ENCODE assay signal across 16 mouse cellular contexts in the genomic region with DNA sequence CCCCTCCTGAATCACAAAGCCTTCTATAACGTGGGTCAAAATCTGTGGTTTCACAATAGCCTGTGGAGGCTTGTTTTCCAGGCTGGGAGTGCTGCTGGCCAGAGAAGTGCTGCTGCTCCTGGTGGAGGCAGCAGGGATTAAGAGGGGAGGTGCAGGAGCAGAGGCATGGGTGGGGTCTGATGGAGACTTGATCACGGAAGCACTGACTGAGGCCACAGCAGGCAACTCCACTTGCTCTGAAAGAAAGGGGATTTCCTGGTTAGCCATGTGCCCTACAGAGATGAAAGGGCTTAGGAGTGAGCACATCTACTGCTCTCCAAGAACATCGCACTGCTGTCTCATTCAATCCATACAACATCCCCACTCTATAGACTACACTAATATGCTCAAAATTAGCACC. TPM values are rescaled to one million over a fixed set of nuclear protein-coding genes. Genes with fewer than 3 reads are reported as not detected.
DNase-seq lines count a peak whose midpoint lies in the region; ATAC-seq and TF ChIP-seq lines count a peak whose summit lies in the region.
"Had no signal": no experiment of that assay in that cellular context is flagged by ENCODE, and none has a peak within 500 bp of the region (broad histone marks: within the 10 kb centered on the region; RNA-seq: fewer than 3 reads in every experiment).

No protein-coding gene starts in this region.

- H3K4me1 ChIP-seq in liver, postnatal 0 days (ENCODE audit: insufficient read depth), result no peaks in the 10 kb centered on the region
- H3K4me1 ChIP-seq in liver, embryonic 11.5 days (replicated peaks; ENCODE audit: control insufficient read depth, insufficient read depth, low read length), result no peaks in the 10 kb centered on the region
- H3K4me1 ChIP-seq: embryonic facial prominence, embryonic 13.5 days; forebrain, embryonic 13.5 days; hindbrain, embryonic 13.5 days had no signal

- H3K4me2 ChIP-seq in liver, postnatal 0 days (ENCODE audit: low read depth, low read length), result no peak overlapping the region
- no peak overlapping the region for H3K4me2 ChIP-seq in liver, embryonic 11.5 days
- H3K4me2 ChIP-seq: embryonic facial prominence, embryonic 13.5 days; forebrain, embryonic 13.5 days; hindbrain, embryonic 13.5 days had no signal

- H3K27me3 ChIP-seq in liver, postnatal 0 days (ENCODE audit: insufficient read depth, low read length), result no peaks in the 10 kb centered on the region
- H3K27me3 ChIP-seq in liver, embryonic 11.5 days (replicated peaks; ENCODE audit: control insufficient read depth, insufficient read depth, low read length), result no peaks in the 10 kb centered on the region
- H3K27me3 ChIP-seq: embryonic facial prominence, embryonic 13.5 days; forebrain, embryonic 13.5 days; hindbrain, embryonic 13.5 days had no signal

- peak; percentile 93 for DNase-seq in heart, adult 11 months
- DNase-seq in heart, postnatal 36 days, result no peak
- DNase-seq in liver, postnatal 0 days, result no peak
- no peak for DNase-seq in liver, embryonic 11.5 days (ENCODE audit: low spot score)
- peak; percentile 23 for DNase-seq in fibroblast of lung, adult 2 months (ENCODE audit: low read depth)
- no peak for DNase-seq in gastrocnemius, postnatal 14 days
- no peak for DNase-seq in urinary bladder, postnatal 10 days (ENCODE audit: low spot score)
- no peak for DNase-seq in retina, embryonic 14.5 days (ENCODE audit: low spot score)
- DNase-seq: B cell, adult 2 months; cerebellum, postnatal 36 days; gastrocnemius, postnatal 25 days; thymus, adult 2 months had no signal

- no peak overlapping the region for H3K27ac ChIP-seq in liver, postnatal 0 days (ENCODE audit: low read depth)
- no peak overlapping the region for H3K27ac ChIP-seq in liver, embryonic 11.5 days (ENCODE audit: low read depth, low read length)
- H3K27ac ChIP-seq: embryonic facial prominence, embryonic 13.5 days; forebrain, embryonic 13.5 days; hindbrain, embryonic 13.5 days; liver, embryonic 14.5 days had no signal

- H3K36me3 ChIP-seq in liver, postnatal 0 days (replicated peaks; ENCODE audit: insufficient read depth, low read length), result peaks cover 17% of the 10 kb centered on the region
- H3K36me3 ChIP-seq in liver, embryonic 11.5 days (ENCODE audit: control insufficient read depth, insufficient read depth, low read length), result peaks cover 8% of the 10 kb centered on the region; the same call in 1 of the 2 replicates

- intact Hi-C loops in heart, postnatal 36 days (cut with DNase I), result no loop called here
- intact Hi-C loops in gastrocnemius, postnatal 14 days (cut with DNase I; ENCODE audit: low total_unique reads), result no loop called here

- TF ChIP-seq CTCF in liver, postnatal 0 days (IDR thresholded peaks at IDR 0.05; ENCODE audit: low read depth), result 0 out of 2 replicates have a peak, but pooled peaks have one; percentile 12

- no peak overlapping the region for H3K4me3 ChIP-seq in liver, postnatal 0 days (ENCODE audit: low read depth, low read length)
- no peak overlapping the region for H3K4me3 ChIP-seq in liver, embryonic 11.5 days (ENCODE audit: low read depth, low read length)
- H3K4me3 ChIP-seq: embryonic facial prominence, embryonic 13.5 days; forebrain, embryonic 13.5 days; hindbrain, embryonic 13.5 days had no signal

- no peak overlapping the region for H3K9ac ChIP-seq in liver, postnatal 0 days (replicated peaks)
- no peak overlapping the region for H3K9ac ChIP-seq in liver, embryonic 11.5 days (ENCODE audit: low read depth, low read length)
- H3K9ac ChIP-seq: embryonic facial prominence, embryonic 13.5 days; forebrain, embryonic 13.5 days; hindbrain, embryonic 13.5 days; liver, embryonic 14.5 days had no signal

- WGBS in liver, postnatal 0 days (ENCODE audit: insufficient replicate concordance), result 76% methylated on average over 3 of the region's 3 CpGs
- 58% methylated on average over 3 of the region's 3 CpGs for WGBS in liver, embryonic 11.5 days

- H3K9me3 ChIP-seq in liver, postnatal 0 days (ENCODE audit: low read length), result no peaks in the 10 kb centered on the region
- no peaks in the 10 kb centered on the region for H3K9me3 ChIP-seq in liver, embryonic 11.5 days (ENCODE audit: control insufficient read depth, low read length)
- H3K9me3 ChIP-seq: embryonic facial prominence, embryonic 13.5 days; forebrain, embryonic 13.5 days; hindbrain, embryonic 13.5 days had no signal

- ATAC-seq in liver, postnatal 0 days, result no peak; the same call in 1 of the 2 replicates
- no peak for ATAC-seq in liver, embryonic 11.5 days (replicated peaks; ENCODE audit: low FRiP score)
- ATAC-seq: forebrain, embryonic 13.5 days had no signal

- no peak for TF ChIP-seq EP300 in liver, postnatal 0 days (IDR thresholded peaks at IDR 0.05; ENCODE audit: low read depth)

RNA-seq across cellular contexts. Expression of gene Phc3, which starts 39.4 kb away (rescaled TPM):
- 10 to 100 TPM; 15.9 to 19.1 TPM for total RNA-seq in heart, postnatal 36 days (2021)
- polyA plus RNA-seq in liver, postnatal 0 days (2015; fragmentation: Nextera tagmentation; extraction: Ambion mirVana), result 1.4 TPM in 2 replicates
- polyA plus RNA-seq in liver, embryonic 11.5 days (2014; fragmentation: Nextera tagmentation; extraction: Ambion mirVana), result 4.3 and 5.6 TPM in 2 replicates
- 10 to 100 TPM; 10.5 to 11.8 TPM for total RNA-seq in gastrocnemius, postnatal 14 days (2021)

Comparison
In these comparisons a context has a peak if more than half of its experiments do, and no peak if none do; other contexts are left out.
1. DNase-seq: peak in heart, adult 11 months (single experiment) and fibroblast of lung, adult 2 months (single experiment); none in heart, postnatal 36 days (0 of 2), liver, postnatal 0 days (single experiment), liver, embryonic 11.5 days (single experiment), gastrocnemius, postnatal 14 days (single experiment), urinary bladder, postnatal 10 days (single experiment) and retina, embryonic 14.5 days (single experiment).